Mouse (Mus musculus): ENCODE data around the gene Ech1. TPM values are rescaled to one million over a fixed set of nuclear protein-coding genes. Genes with fewer than 3 reads are reported as not detected.
"Not testable (repeated sequence)": the region's sequence is repeated elsewhere in the genome, so short reads cannot be mapped to it uniquely, and the experiment has no call there.

Ech1 gene
- polyA plus RNA-seq, 1 experiment from 2014 or later, result 107 TPM

GRCm38 (mm10) chr7:28860898-28861297 lies 35.9 kb downstream of the Ech1 start:
- Histone ChIP-seq H3K9me3 (replicated peaks; ENCODE audit: control insufficient read depth, low read length) (no peaks in the 10 kb centered on the region), H3K27me3 (replicated peaks; ENCODE audit: control insufficient read depth, insufficient read depth, low read length) (no peaks in the 10 kb centered on the region), H3K4me1 (ENCODE audit: control insufficient read depth, insufficient read depth, low read length) (no peaks in the 10 kb centered on the region), H3K9ac (ENCODE audit: low read length) (no peak overlapping the region), H3K4me2 (ENCODE audit: low read length) (no peak overlapping the region), H3K4me3 (ENCODE audit: low read depth, low read length) (no peak overlapping the region), H3K27ac (ENCODE audit: low read depth, low read length) (no peak overlapping the region), H3K36me3 (ENCODE audit: control insufficient read depth, insufficient read depth, low read length) (no peaks in the 10 kb centered on the region)
- ATAC-seq, result no peak
- WGBS, result 90% methylated on average over 6 of the region's 6 CpGs
- DNase-seq (ENCODE audit: low spot score), result no peak

- ATAC-seq (no peak), DNase-seq (ENCODE audit: low spot score) (no peak)
- H3K27me3 ChIP-seq (replicated peaks; ENCODE audit: control insufficient read depth, insufficient read depth, low read length), result no peaks in the 10 kb centered on the region
- H3K4me2 ChIP-seq (ENCODE audit: low read length), result no peak overlapping the region
- 84% methylated on average over 15 of the region's 15 CpGs for WGBS
- H3K27ac ChIP-seq (ENCODE audit: low read depth, low read length), result no peak overlapping the region
- H3K9me3 ChIP-seq (replicated peaks; ENCODE audit: control insufficient read depth, low read length), result no peaks in the 10 kb centered on the region
- H3K4me1 ChIP-seq (ENCODE audit: control insufficient read depth, insufficient read depth, low read length), result no peaks in the 10 kb centered on the region
- no peaks in the 10 kb centered on the region for H3K36me3 ChIP-seq (ENCODE audit: control insufficient read depth, insufficient read depth, low read length)
- H3K4me3 ChIP-seq (ENCODE audit: low read depth, low read length), result no peak overlapping the region
- H3K9ac ChIP-seq (ENCODE audit: low read length), result no peak overlapping the region
Measured at GRCm38 (mm10) chr7:28862817-28863499, 37.9 kb downstream of the Ech1 start.

- 89% methylated on average over 6 of the region's 6 CpGs for WGBS
- H3K4me2 ChIP-seq (ENCODE audit: low read length), result no peak within 1 kb of the TSS
- DNase-seq (ENCODE audit: low spot score), result no peak
- H3K36me3 ChIP-seq (ENCODE audit: control insufficient read depth, insufficient read depth, low read length), result no peaks in the 10 kb centered on the region
- no peak within 1 kb of the TSS for H3K4me3 ChIP-seq (ENCODE audit: low read depth, low read length)
- no peaks in the 10 kb centered on the region for H3K9me3 ChIP-seq (replicated peaks; ENCODE audit: control insufficient read depth, low read length)
- no peak for ATAC-seq
- no peak within 1 kb of the TSS for H3K27ac ChIP-seq (ENCODE audit: low read depth, low read length)
- no peaks in the 10 kb centered on the region for H3K27me3 ChIP-seq (replicated peaks; ENCODE audit: control insufficient read depth, insufficient read depth, low read length)
- 0 out of 2 replicates have a peak within 1 kb of the TSS, but pooled peaks have one; percentile 3 for H3K9ac ChIP-seq (ENCODE audit: low read length)
- H3K4me1 ChIP-seq (ENCODE audit: control insufficient read depth, insufficient read depth, low read length), result no peaks in the 10 kb centered on the region
Measured at GRCm38 (mm10) chr7:28863540-28863939, 38.5 kb downstream of the Ech1 start, which contains the start of gene Lgals7. Gene Lgals7 (plus strand): TSS chr7:28863853.

- WGBS, result 31% methylated on average over 9 of the region's 9 CpGs
- Histone ChIP-seq H3K4me1 (ENCODE audit: control insufficient read depth, insufficient read depth, low read length) (no peaks in the 10 kb centered on the region), H3K4me3 (ENCODE audit: low read depth, low read length) (no peak overlapping the region), H3K4me2 (ENCODE audit: low read length) (no peak overlapping the region), H3K36me3 (ENCODE audit: control insufficient read depth, insufficient read depth, low read length) (no peaks in the 10 kb centered on the region), H3K27ac (ENCODE audit: low read depth, low read length) (no peak overlapping the region), H3K27me3 (replicated peaks; ENCODE audit: control insufficient read depth, insufficient read depth, low read length) (no peaks in the 10 kb centered on the region), H3K9me3 (replicated peaks; ENCODE audit: control insufficient read depth, low read length) (no peaks in the 10 kb centered on the region), H3K9ac (ENCODE audit: low read length) (0 out of 2 replicates have a peak overlapping the region, but pooled peaks have one; percentile 3)
- DNase-seq (ENCODE audit: low spot score) (peak; percentile 31), ATAC-seq (no peak)
Measured at GRCm38 (mm10) chr7:28864288-28864750, 39.3 kb downstream of the Ech1 start.

GRCm38 (mm10) chr7:28865481-28866300 lies 40.7 kb downstream of the Ech1 start:
- Histone ChIP-seq H3K27ac (ENCODE audit: low read depth, low read length) (no peak overlapping the region; the same call in 1 of the 2 replicates), H3K36me3 (ENCODE audit: control insufficient read depth, insufficient read depth, low read length) (no peaks in the 10 kb centered on the region), H3K4me1 (ENCODE audit: control insufficient read depth, insufficient read depth, low read length) (no peaks in the 10 kb centered on the region), H3K4me2 (ENCODE audit: low read length) (peak overlapping the region; percentile 35), H3K4me3 (ENCODE audit: low read depth, low read length) (peak overlapping the region; percentile 11), H3K9ac (ENCODE audit: low read length) (peak overlapping the region; percentile 45), H3K27me3 (replicated peaks; ENCODE audit: control insufficient read depth, insufficient read depth, low read length) (no peaks in the 10 kb centered on the region), H3K9me3 (replicated peaks; ENCODE audit: control insufficient read depth, low read length) (no peaks in the 10 kb centered on the region)
- WGBS, result 48% methylated on average over 33 of the region's 33 CpGs
- ATAC-seq (peak; percentile 75), DNase-seq (ENCODE audit: low spot score) (peak; percentile 59)

- no peaks in the 10 kb centered on the region for H3K27me3 ChIP-seq (replicated peaks; ENCODE audit: control insufficient read depth, insufficient read depth, low read length)
- no peak overlapping the region for H3K27ac ChIP-seq (ENCODE audit: low read depth, low read length)
- H3K4me1 ChIP-seq (ENCODE audit: control insufficient read depth, insufficient read depth, low read length), result no peaks in the 10 kb centered on the region
- H3K9ac ChIP-seq (ENCODE audit: low read length), result no peak overlapping the region
- H3K4me3 ChIP-seq (ENCODE audit: low read depth, low read length), result no peak overlapping the region
- H3K36me3 ChIP-seq (ENCODE audit: control insufficient read depth, insufficient read depth, low read length), result no peaks in the 10 kb centered on the region
- no peak overlapping the region for H3K4me2 ChIP-seq (ENCODE audit: low read length)
- no peak for DNase-seq (ENCODE audit: low spot score)
- no peaks in the 10 kb centered on the region for H3K9me3 ChIP-seq (replicated peaks; ENCODE audit: control insufficient read depth, low read length)
- 90% methylated on average over 28 of the region's 28 CpGs for WGBS
- ATAC-seq, result no peak
Measured at GRCm38 (mm10) chr7:28866769-28867507, 41.9 kb downstream of the Ech1 start.

GRCm38 (mm10) chr7:28867508-28868340 lies 42.7 kb downstream of the Ech1 start:
- peak; percentile 54 for DNase-seq (ENCODE audit: low spot score)
- H3K27me3 ChIP-seq (replicated peaks; ENCODE audit: control insufficient read depth, insufficient read depth, low read length), result not testable (repeated sequence)
- WGBS, result 32% methylated on average over 23 of the region's 23 CpGs

More at GRCm38 (mm10) chr7:28867508-28868340, 42.7 kb downstream of the Ech1 start:
- H3K4me1 ChIP-seq (ENCODE audit: control insufficient read depth, insufficient read depth, low read length); H3K4me2 ChIP-seq (ENCODE audit: low read length); H3K27ac ChIP-seq (ENCODE audit: low read depth, low read length); ATAC-seq; H3K4me3 ChIP-seq (ENCODE audit: low read depth, low read length); H3K9me3 ChIP-seq (replicated peaks; ENCODE audit: control insufficient read depth, low read length); H3K9ac ChIP-seq (ENCODE audit: low read length); H3K36me3 ChIP-seq (ENCODE audit: control insufficient read depth, insufficient read depth, low read length): not testable (repeated sequence)

Measured in forebrain, embryonic 14.5 days (tissue).